Mouse (Mus musculus) skeletal muscle tissue, adult 2 months (tissue): ENCODE data around the gene Fcrlb.

Experiments used
- DNase-seq: peaks from one replicate; pipeline ENCODE4 v3.0.0-alpha.2; 2012; ENCODE audit warnings: low read depth, low spot score

Fcrlb gene

DNA sequence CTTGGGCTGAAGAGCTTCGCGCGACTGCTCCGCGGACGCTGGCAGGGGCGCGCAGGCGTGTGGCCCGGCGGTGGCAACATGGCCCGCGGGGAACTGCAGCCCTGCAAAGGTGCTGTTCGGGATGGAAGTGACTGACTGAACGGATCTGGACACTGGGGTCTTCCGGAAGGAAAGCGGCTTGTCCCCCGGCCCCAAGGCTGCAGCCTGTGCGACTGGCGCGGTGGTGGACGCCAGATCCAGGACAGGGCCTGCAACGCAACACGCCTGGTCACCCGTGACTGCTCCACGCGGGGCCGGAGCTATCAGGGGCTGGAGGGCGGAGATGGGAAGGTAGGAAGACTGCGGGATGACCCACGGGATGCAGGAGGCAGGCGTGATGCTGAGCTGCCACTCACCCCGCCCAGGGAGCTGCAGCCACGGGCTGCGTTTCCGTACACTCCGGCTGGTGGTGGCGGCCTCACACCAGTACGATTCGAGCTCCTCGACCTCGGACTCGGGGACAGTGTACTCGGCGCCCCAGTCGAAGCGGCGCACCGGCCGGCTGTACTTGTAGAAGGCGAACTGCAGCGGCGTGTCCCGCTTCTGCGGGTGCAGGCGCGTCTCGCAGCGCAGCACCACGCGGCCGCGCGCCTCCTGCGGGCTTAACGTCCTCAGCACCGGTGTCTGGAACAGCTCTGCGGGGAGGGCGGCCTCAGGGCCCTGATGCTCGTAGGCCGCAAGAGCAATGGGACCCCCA, 5.1 kb downstream of the Fcrlb start:
- no peak for DNase-seq

DNA sequence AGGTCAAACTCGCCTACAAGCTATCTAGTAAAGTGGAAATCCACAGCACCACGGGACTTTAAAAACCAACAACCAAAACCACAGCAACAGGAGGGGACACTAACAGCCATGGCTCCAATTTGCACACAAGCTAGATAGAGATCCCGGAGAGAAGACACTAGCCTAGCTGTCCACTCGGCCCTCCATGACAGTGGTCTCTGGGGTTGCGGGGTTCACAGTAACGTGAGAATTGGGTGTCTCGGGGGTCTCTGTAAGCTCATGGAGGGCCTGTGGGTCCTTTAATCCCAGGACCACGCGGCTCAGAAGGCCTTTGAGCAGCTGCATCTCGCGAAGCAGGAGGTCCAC, 5.7 kb downstream of the Fcrlb start:
- no peak for DNase-seq

DNA sequence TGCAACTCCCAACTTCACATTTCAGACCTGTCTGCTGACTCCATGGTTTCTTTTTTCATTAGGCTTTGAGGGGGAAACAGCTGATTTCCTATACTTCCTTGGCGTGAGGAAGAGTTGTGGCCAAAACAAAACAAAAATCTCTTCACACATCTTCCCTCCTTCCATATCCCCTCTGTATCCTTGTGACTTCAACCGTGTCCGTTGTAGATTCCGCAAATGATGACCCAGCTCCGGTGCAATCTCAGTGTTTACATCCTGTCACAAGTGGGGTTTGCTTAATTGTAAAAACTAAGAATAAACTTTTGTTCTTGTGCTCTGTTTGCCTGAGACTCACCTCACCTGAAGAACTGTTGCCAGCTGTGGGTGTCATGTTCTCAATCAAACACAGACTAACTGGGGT, 9.3 kb downstream of the Fcrlb start:
- no peak for DNase-seq

DNA sequence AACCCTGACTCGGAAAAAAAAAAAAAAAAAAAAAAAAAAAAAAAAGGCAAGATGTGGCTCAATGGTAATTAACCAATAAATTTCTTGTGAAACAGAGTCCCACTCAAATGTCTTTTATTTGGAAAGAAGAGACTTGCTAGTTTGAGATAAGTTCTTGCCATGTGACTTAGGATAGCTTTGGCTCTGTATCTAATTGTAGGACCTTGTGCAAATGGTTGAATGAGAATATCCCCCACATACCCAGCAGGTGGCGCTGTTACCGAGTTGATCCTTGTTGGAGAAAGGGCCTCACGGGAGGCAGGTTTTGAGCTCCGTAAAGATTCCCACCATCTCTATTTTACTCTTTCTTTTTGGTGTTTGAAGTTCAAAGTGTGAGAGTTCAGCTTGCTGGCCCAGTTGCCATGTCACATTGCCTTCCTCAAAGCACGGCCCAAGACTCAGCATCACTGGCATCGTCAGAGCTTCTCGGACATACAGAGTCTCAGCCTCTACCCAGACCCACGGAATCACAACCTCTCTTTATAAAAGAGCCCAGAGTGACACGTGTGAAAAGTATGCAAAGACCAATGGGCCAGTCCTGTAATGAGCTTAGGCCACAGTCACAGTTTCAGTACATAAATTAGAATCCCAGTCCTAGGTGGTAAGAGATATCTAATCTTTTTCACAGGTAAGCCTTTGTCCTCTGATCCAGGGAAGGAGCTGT, 11.1 kb downstream of the Fcrlb start:
- DNase-seq: peak; percentile 58

DNA sequence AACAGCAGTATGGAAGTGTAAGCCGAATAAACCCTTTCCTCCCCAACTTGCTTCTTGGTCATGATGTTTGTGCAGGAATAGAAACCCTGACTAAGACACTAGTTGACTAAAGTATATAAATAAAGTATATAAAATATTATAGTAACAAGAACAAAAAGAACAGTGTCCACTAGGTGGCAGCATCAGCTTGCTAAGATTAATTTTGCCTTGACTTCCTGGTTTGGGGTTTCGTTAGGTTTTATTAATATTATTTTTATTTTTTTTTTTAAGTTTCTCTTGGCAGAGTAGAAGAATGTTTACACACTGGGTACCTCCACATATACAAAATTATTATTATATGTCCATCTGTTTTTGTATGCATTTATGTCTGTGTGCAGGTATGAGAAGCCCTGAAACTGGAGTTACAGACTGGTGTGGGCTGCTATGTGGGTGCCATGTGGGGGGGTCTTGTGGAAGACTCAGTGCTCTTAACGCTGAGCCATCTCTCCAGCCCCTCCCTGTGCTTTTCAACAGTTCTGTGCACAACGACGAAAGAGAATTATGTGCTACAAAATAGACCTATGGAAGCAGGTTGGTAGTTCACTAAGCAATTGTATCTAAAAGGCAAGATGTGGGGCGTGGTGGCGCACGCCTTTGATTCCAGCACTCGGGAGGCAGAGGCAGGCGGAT, 11.8 kb downstream of the Fcrlb start:
- no peak for DNase-seq

DNA sequence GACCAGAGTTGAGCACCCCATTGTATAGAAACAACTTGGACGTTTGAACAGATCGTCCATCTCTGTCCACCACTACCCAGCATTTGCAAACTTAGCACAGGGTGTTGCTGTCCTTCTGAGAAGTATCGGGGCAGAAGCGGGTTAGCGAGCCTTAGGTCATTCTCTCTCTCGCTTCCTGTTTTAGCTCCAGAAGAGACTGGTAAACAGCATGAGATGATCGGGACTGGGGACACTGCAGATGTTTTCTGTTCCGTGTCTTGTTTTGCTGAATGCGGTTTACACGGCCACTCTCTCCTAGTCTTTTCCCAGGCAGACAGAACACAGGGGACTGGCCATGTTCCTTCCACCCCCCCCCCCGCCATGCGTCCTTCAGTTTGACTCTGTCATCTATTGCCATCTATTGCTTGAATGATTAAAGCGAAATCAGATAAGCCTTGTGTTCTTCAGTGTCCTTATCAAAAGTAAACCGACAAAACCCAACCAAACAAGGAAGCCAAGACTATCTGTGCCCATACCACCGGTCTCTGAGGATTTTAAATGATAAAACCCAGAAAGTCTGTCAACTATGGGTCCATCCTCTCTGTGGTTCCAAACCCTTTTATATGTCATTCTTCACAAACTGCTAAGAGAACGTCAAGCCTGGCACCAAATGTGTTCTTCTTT, 14.2 kb downstream of the Fcrlb start:
- DNase-seq: peak; percentile 45

DNA sequence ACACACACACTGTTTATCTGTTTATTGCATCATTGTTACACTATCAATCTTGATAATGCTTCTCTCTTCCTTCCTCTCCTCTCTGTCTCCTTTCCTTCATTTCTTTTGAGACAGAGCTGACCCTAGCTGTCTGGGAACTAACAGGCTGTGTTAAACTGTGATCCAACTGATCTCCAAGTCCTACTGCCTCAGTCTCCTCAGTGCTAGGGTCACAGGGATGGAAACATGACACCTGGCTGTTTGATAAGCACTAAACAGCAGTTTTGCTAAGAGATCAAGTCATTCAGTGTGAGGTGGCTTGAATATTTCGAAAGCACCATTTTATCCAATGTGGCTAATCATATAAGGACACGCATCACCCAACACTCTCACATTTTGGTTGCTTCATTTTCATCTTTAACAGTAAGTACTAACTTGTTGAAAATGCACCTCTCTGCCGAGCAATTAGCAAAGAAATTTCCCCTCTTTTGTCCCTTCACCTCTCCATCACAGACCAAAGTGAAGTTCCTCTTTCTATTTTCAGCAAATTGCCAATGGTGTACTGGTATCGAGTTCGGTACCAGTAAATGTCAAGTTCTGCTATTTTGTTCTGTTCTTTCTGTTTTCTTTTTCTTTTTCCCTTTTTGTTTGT, 16.0 kb downstream of the Fcrlb start:
- DNase-seq: no peak

DNA sequence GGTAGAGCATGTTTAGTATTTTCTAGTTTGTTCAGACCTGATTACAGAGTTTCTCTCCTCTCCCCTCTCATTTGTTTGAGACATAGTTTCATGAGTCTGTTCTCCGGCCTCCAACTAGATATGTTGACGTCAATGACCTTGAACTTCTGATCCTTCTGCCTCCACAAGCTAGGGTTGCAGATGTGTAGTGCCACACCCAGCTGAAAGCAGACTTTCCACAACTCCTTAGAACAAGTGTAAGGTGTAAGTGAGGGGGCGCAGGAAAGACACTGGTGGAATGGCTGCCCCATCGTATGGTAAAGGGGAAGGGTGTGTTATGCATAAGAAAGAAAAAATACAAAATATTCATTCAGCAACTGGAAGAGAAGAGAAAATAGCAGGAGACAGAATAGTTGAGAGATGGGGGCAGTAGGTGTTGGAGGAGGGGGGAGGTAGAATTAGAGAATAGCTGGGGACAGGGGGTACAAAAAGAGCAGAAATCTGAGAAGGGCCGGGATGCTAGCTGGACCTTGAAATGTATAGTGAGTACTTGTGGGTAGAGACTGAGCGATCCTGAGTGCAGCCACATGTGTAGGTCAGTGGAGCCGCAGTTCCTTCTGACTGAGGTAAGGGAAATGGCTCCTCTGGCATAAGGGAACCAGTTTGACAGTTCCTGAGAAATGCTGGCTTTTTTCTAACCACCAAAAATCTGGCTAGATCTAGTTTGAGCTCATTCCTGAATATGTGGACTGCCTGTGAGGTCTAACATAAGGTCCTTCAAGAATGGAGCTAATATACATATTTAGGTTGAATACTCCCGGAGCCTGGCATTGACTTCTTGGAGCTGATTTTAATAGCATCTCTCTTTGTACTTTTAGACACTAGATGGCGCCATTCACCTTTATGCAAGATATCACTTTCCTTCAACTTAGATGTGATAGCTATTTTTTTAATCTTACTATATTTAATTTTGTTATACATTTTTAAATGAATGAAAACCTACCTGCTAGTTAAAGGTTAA, 17.8 kb downstream of the Fcrlb start:
- no peak for DNase-seq

DNA sequence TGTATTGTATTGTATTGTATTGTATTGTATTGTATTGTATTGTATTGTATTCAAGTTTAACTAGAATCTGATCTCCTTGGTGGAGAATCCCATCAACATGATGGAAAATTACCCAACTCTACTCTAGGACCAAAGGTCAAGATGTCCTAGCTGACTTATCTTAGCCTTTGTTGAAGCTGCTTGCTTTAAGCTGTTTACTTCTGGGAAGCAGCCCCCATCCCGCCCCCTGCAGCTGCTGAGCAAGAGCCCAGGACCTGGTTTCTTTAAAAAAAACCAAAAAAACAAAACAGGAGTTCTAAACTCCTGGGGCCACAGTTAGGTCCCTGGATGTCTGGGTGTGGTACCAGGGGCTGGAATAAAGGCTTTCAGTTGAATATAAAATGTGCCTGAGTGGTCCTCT, 20.5 kb downstream of the Fcrlb start:
- DNase-seq: no peak

DNA sequence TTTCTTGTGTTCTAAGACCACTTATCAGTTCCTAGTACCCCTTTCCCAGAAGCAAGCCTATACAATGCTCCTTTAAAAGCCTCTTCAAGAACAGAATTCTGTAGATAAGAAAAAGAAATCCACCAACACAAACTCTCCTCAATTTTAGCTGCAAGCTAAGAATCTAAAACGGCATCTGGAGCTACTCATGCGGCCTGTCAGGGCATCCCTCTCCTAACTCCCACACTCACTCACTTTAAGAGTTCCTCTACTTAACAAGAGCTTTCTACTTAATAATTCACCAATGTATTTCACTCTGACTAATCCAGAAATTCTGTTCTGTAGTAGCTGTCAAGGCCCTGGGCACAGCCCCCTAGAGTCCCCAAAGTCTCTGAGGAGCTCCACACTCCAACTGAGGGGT, 21.1 kb downstream of the Fcrlb start:
- no peak for DNase-seq

DNA sequence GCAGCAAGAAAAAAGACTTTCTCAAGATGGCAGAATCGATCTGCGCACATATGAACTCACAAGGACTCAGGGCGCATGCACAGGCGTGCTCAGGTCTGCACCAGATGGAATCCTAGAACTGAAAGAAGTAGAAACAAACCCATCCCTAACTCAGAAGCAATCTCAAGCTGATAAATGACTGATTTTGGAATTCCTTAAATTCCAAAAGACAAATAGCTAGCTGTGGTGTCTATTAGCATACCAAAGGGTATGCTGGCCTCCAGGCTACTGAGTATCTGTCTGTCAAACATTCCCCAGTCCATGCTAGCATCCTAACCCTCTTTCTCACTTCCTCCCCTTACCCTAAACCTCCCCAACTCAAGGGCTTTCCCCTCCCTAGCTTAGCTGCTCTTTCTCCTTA, 23.4 kb downstream of the Fcrlb start:
- DNase-seq: no peak

DNA sequence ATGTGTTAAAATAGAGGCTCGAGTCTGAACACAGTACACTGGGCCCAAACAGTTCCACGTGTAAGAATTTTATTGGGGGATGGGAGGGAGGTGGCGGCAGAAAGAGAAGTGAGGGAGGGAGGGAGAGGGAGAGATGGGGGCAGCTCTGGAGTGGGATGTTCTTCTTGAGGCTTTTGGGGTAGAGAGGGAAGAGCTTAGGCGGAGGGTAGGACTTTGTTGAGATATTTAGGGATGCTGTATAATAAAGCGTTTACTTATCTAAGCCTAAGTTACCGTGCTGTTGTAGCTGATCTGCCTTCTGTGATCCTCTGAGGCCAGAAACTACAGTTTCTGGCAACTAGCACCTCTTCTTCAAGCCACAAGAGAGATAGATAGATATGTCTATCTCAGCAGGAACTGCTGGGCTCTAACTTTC, 26.7 kb downstream of the Fcrlb start:
- DNase-seq: no peak

DNA sequence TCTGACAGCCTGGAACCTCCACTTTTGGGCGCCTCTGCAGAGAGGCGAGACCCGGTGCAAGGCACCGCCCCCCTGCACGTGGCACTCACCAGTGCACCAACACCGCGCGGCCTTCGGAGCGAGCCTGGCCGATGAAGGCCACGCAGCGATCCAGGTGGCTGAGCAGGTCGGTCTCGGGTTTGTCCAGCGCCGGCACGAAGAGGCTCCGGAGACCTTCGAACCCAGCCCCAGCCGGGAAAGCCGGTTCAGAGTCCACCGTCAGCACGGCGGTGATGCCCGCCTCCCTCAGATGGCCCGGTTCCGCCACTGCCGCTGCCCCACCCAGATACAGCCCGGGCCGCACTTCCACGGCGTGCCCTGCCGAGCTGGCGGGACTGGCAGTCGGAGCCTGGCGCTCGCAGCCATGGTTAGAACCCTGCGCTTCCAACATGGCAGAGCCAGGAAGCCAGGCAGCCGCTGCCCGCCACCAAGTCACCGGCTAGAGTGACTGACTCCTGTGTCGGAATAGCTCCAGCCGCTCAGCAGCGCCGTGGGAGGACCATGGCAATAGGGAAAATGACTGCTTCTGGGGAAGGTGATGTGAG, 27.7 kb downstream of the Fcrlb start, which contains the start of the genes Gm26620 and Dusp12:
Gm26620 (plus strand) TSS at position 88 of the 584 bp plus-strand sequence.
Dusp12 (minus strand) TSS at position 563 of the 584 bp plus-strand sequence.
- DNase-seq: peak; percentile 68

DNA sequence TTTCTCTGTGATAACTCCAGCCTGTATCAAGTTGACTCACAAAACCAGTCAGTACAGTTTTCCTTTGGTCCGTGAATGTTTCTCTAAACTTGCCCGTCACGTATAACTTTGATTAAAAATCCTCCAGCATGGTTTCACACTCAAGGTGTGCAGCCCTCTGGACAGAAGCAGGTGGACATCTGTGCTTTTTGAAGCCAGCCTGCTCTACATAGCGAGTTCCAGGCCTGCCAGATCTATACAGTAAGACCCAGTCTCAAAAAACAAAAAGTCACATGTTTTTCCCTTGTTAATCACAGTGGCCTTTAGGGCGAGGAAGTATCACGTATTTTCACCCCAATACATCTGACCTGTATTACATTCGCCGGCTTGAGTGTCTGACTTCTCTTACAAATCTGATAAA, 28.4 kb downstream of the Fcrlb start:
- no peak for DNase-seq

DNA sequence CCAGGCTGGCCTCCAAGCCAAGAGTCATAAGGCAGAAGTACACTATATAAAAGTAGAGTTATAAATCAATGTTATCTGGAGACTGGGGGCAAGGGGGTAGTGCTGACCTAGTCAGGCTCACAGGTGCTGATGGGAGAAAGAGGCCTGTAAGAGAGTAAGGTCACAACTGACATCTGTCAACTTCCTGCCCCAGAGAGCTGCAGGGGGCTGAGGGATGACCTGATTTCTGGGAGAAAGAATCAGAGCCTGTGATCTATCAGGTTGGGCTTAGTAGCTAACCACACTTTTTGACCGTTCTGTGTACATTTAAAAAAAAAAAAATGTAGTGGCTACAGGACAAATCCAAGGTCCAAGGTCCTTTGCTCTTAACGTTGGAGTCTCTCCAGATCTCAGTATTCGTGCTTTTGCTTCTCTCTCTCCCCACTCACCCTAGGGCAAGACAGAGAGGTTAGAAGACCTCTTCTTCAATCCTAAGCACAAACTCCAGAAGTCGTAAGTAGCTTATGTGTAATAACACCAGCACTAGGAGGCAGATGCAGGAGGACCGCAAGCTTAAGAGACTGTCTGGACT, 29.7 kb downstream of the Fcrlb start:
- no peak for DNase-seq

DNA sequence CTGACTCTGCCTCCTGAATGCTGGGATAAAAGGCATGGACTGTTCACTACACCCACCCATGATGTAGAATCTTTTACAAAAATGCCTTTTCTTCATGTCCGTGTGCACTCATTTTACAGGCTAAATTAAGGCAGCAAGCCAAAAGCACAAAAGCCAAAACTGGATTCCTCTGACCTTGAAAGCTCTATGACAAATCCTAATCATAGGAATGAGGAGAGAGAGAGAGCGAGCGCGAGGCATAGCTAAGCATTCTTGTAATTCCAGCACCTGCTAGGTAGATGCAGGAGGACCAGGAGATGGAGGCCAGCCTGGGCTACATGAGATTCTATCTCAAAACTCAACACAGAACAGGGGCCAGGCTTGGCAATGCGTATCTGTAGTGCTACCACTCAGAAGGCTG, 35.8 kb downstream of the Fcrlb start:
- DNase-seq: no peak

DNA sequence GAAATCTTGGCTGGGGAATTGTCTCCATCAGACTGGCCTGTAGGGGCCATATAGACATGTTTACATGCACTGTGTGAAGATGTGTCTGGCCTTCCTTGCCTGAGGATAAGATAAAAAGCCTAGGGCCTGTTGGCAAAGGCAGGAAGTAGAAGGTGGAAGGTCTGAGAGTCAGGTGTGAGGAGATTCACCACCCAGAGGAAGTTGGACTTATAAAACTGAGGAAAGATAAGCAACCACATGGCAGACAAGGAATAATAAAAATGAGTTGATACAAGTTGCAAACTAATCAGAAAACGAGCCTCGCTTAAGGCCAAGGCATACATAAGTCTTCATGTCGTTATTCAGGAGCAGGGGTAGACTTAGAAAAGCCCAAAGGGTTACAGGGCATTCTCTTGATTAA, 37.1 kb downstream of the Fcrlb start:
- no peak for DNase-seq

DNA sequence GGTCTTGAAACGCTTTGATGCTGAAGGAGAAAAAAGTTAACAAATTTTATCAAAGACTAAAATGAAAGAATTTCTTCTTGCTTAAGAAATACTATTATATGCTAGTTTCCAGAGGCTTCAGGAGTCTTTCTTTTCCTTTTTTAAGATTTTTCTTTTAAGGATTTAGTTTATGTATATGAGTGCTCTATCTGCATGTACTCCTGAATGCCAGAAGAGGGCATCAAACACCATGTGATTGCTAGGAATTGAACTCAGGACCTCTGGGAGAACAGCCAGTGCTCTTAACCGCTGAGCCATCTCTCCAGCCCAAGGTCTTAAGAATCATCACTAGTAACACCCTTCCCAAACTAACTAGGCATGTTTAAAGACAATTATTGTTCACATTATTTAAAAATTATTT, 40.8 kb downstream of the Fcrlb start:
- no peak for DNase-seq

DNA sequence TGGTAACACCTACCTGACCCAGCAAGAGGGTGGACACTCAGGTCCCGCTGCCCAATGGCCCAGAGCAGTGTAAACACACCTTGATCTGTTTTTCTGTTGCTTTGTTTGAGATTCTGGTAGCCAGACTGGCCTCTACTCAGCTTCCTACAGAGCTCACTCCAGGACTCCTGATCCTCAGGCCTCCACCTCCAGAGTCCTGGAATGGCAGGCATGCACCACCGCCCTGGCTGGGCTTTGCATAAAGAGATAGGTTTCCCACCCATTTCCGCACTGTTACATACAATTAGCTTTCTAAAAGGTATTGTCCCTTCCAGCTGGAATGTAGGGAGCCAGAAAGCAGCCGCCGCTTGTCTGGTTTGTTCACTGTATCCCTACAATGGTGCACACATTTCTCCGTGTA, 41.3 kb downstream of the Fcrlb start:
- no peak for DNase-seq

DNA sequence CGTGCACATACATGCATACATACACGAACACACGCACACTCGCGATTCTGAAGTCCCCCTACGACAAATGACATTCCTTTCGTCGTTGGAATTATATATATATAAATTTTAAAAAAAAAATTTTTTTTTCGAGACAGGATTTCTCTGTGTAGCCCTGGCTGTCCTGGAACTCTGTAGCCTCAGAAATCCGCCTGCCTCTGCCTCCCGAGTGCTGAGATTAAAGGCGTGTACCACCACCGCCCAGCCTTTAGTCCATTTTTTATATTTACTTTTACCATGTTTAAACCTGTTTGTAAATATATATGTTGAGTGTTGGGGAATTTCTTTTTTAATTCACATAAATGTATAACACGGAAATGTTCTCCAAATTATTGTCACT, 43.8 kb downstream of the Fcrlb start:
- no peak for DNase-seq
